Mouse (Mus musculus) kidney, postnatal 25 days (tissue): Measurements from ENCODE around the gene Pde11a.

ENCODE experiments used
- DNase-seq, 2 experiments: peaks; one replicate each; pipeline ENCODE4 v3.0.0; 2021; ENCODE audit warnings: mixed read lengths in 2 of 2

The Pde11a gene

GRCm38 (mm10) chr2:76141136-76141535, 197.4 kb downstream of the Pde11a start:
- no peak for DNase-seq

- no peak for DNase-seq
Measured at GRCm38 (mm10) chr2:76132983-76133382, 205.6 kb downstream of the Pde11a start.

GRCm38 (mm10) chr2:76129933-76130627, 208.5 kb downstream of the Pde11a start:
- no peak for DNase-seq

- no peak for DNase-seq
Measured at GRCm38 (mm10) chr2:76129058-76129437, 209.5 kb downstream of the Pde11a start.

GRCm38 (mm10) chr2:76128105-76129057, 210.2 kb downstream of the Pde11a start:
- peak in 1 of 2 experiments; percentile 6 for DNase-seq

GRCm38 (mm10) chr2:76126651-76127050, 211.9 kb downstream of the Pde11a start:
- DNase-seq = no peak

- no peak for DNase-seq
Measured at GRCm38 (mm10) chr2:76124821-76125220, 213.8 kb downstream of the Pde11a start.

GRCm38 (mm10) chr2:76122167-76122566, 216.4 kb downstream of the Pde11a start:
- DNase-seq = no peak

GRCm38 (mm10) chr2:76119848-76120247, 218.7 kb downstream of the Pde11a start:
- DNase-seq = no peak

- no peak for DNase-seq
Measured at GRCm38 (mm10) chr2:76118491-76118890, 220.1 kb downstream of the Pde11a start.

GRCm38 (mm10) chr2:76117219-76117618, 221.4 kb downstream of the Pde11a start:
- DNase-seq = no peak

GRCm38 (mm10) chr2:76115696-76116095, 222.9 kb downstream of the Pde11a start:
- peak in 1 of 2 experiments; percentile 69 for DNase-seq

- DNase-seq = peak; percentile 32 to 43
Measured at GRCm38 (mm10) chr2:76114734-76115133, 223.8 kb downstream of the Pde11a start.

- no peak for DNase-seq
Measured at GRCm38 (mm10) chr2:76109653-76110052, 228.9 kb downstream of the Pde11a start.

- peak; percentile 13 to 43 for DNase-seq
Measured at GRCm38 (mm10) chr2:76101889-76102602, 236.5 kb downstream of the Pde11a start.

GRCm38 (mm10) chr2:76100597-76100996, 238.0 kb downstream of the Pde11a start:
- no peak for DNase-seq

- no peak for DNase-seq
Measured at GRCm38 (mm10) chr2:76099726-76100347, 238.7 kb downstream of the Pde11a start.

GRCm38 (mm10) chr2:76098381-76098780, 240.2 kb downstream of the Pde11a start:
- peak; percentile 59 to 76 for DNase-seq

GRCm38 (mm10) chr2:76097847-76098246, 240.7 kb downstream of the Pde11a start:
- DNase-seq = peak; percentile 12 to 52

GRCm38 (mm10) chr2:76097284-76097683, 241.3 kb downstream of the Pde11a start:
- DNase-seq = no peak

GRCm38 (mm10) chr2:76095861-76096260, 242.7 kb downstream of the Pde11a start:
- DNase-seq = no peak

- no peak for DNase-seq
Measured at GRCm38 (mm10) chr2:76090506-76090905, 248.1 kb downstream of the Pde11a start.

- no peak for DNase-seq
Measured at GRCm38 (mm10) chr2:76088844-76089243, 249.7 kb downstream of the Pde11a start.
